Mouse (Mus musculus) monocyte, adult 59 days (primary cell): ENCODE data around the gene Hbs1l. TPM values are rescaled to one million over a fixed set of nuclear protein-coding genes. Genes with fewer than 3 reads are reported as not detected.

Source experiments
- total RNA-seq, 2 experiments: library from RNA; stranded (reverse); gene quantifications; one replicate each; pipeline ENCODE4 v1.2.4; 2023

Gene Hbs1l
- total RNA-seq, result 10 to 100 TPM; 54.9 to 55.9 TPM

GRCm38 (mm10) chr10:21295759-21296621 is at the start of gene Hbs1l:
Gene Hbs1l, plus strand, starts transcription at chr10:21295979.

GRCm38 (mm10) chr10:21376682-21377473 is 81.1 kb downstream of the Hbs1l start, which contains the start of gene Aldh8a1:
Gene Aldh8a1, plus strand, starts transcription at chr10:21377291.

Other genes with a start within 250 kb of the Hbs1l start
- gene Myb, start 135.0 kb upstream of the Hbs1l start, total RNA-seq, result 1 to 10 TPM; 1.0 to 1.4 TPM
- not detected for gene Aldh8a1, start 81.3 kb downstream of the Hbs1l start, total RNA-seq